Mouse (Mus musculus) limb, embryonic 13.5 days (tissue): ENCODE results near the gene Igsf23. TPM values are rescaled to one million over a fixed set of nuclear protein-coding genes. Genes with fewer than 3 reads are reported as not detected.

Source experiments
- ATAC-seq: fragments of 200-750 bp; cut with Nextera tagmentation; 2 replicates; pipeline ENCODE4 v1.8.0; 2017; ENCODE audit warnings: low read depth, moderate number of reproducible peaks, moderate TSS enrichment; ENCODE audit not compliant: low FRiP score
- H3K27ac ChIP-seq: fragments of 300-500 bp; sonication (generic); 2 replicates; pipeline ENCODE4 v1.5.1; 2015; ENCODE audit warnings: inconsistent platforms, mild to moderate bottlenecking, moderate library complexity
- H3K27me3 ChIP-seq: fragments of 300-500 bp; sonication (generic); 2 replicates; pipeline ENCODE4 v1.6.1; 2015; ENCODE audit warnings: mild to moderate bottlenecking, inconsistent platforms
- H3K36me3 ChIP-seq: fragments of 300-500 bp; sonication (generic); 2 replicates; pipeline ENCODE4 v1.6.1; 2015; ENCODE audit warnings: inconsistent platforms, mild to moderate bottlenecking, moderate library complexity
- H3K4me1 ChIP-seq: fragments of 300-500 bp; sonication (generic); 2 replicates; pipeline ENCODE4 v1.6.1; 2015; ENCODE audit warnings: inconsistent platforms
- H3K4me2 ChIP-seq: fragments of 300-500 bp; sonication (generic); replicated peaks from 2 replicates; pipeline ENCODE4 v1.6.1; 2015; ENCODE audit warnings: inconsistent platforms, mild to moderate bottlenecking, moderate library complexity
- H3K4me3 ChIP-seq: fragments of 300-500 bp; sonication (generic); 2 replicates; pipeline ENCODE4 v1.5.1; 2015; ENCODE audit warnings: moderate library complexity, mild to moderate bottlenecking, inconsistent platforms
- H3K9ac ChIP-seq: fragments of 300-500 bp; sonication (generic); 2 replicates; pipeline ENCODE4 v1.6.1; 2015; ENCODE audit warnings: mild to moderate bottlenecking, inconsistent platforms
- H3K9me3 ChIP-seq: fragments of 300-500 bp; sonication (generic); 2 replicates; pipeline ENCODE4 v1.6.1; 2016; ENCODE audit warnings: inconsistent platforms
- WGBS: fragments of 180-500 bp; shearing (Covaris S2); methylation state at CpG from one replicate; pipeline ENCODE4 v1.1.7; 2015; 5-methylcytosine and 5-hydroxymethylcytosine counted together
- polyA plus RNA-seq: library from polyadenylated mRNA; unstranded; fragments of >200 nt; fragmentation: Nextera tagmentation; extraction: Ambion mirVana; gene quantifications from 2 replicates; pipeline ENCODE4 v1.2.1, GENCODE M21; 2015

Gene Igsf23
- polyA plus RNA-seq, 1 experiment from 2014 or later, result 0.08 TPM

DNA sequence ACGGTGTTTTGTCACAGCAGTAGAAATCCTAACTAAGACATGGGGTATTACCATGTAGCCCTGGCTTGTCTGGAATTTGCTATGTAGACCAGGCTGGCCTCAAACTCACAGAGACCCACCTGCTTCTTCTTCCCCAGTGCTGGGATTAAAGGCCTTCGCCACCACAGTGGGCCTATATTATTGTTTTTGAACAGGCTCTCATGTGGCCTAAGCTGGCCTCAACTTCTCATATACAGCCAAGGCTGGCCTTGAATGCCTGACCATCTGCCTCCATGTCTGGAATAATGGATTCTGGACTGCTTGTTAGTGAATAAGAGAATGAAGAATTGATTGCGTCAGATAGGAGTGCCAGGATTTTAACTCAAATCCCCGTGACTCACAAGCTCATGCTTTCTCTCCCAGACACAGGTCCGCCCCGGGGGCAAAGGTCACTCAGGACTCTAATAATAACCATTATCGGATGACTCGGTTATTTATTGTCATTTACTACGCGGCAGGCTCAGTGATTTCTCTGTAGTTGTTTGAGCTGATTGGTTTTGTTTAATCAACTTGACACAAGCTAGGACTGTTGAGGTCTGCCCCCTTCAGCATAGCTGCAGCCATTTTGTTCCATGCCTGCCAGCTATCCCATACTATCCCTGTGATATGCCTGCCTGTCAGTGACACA lies 1.9 kb upstream of the Igsf23 start:
- Histone ChIP-seq H3K9ac (no peak overlapping the region), H3K27me3 (no peaks in the 10 kb centered on the region), H3K4me1 (no peaks in the 10 kb centered on the region), H3K36me3 (no peaks in the 10 kb centered on the region), H3K9me3 (no peaks in the 10 kb centered on the region), H3K4me2 (no peak overlapping the region), H3K27ac (no peak overlapping the region), H3K4me3 (no peak overlapping the region)
- ATAC-seq, result no peak
- 70% methylated on average over 10 of the region's 10 CpGs for WGBS

DNA sequence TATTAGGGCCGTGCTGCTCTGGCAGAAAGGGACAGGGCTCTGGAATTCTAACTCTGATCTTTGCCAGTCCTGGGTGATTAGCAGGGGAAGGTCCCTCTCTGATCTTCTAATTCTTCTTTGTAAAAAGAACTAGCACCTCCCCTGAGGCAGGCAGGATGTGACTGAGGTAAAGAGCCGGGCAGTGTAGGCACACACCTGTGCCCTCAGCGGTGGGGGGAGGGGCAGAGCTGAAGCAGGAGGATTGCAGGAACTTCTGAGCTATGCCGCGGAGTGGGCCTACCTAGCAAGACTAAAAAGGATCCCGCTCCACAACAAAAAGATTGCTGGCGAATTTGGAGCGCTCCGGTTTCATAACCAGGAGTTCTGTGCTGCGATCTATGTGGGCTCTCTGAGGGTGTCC lies 560 bp downstream of the Igsf23 start:
- H3K4me3 ChIP-seq, result no peak overlapping the region
- no peak for ATAC-seq
- no peak overlapping the region for H3K4me2 ChIP-seq
- 53% methylated on average over 10 of the region's 10 CpGs for WGBS
- H3K27ac ChIP-seq, result no peak overlapping the region
- H3K36me3 ChIP-seq, result no peaks in the 10 kb centered on the region
- no peaks in the 10 kb centered on the region for H3K27me3 ChIP-seq
- no peak overlapping the region for H3K9ac ChIP-seq
- H3K9me3 ChIP-seq, result no peaks in the 10 kb centered on the region
- no peaks in the 10 kb centered on the region for H3K4me1 ChIP-seq

DNA sequence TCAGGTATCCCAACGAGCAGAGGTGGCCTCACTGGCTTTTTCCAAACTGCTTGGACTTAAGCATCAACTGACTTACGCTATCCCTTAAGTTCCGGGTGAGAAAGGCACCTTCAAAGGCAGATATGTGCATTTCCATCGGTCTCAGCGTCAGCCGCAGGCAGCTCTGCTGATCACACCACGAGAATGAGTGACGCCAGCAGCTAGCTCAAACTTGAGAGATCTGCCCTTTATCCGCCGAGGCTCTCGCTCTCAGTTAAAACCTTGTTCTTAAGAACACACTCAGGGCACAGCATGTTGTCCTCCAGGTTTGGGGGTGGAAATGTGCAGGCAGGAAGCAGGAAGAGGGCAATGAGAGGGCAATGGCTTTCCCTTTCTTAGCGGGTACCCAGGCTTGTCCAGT lies 1.6 kb downstream of the Igsf23 start:
- H3K9ac ChIP-seq, result no peak overlapping the region
- ATAC-seq, result no peak
- no peaks in the 10 kb centered on the region for H3K27me3 ChIP-seq
- WGBS, result 74% methylated on average over 12 of the region's 12 CpGs
- H3K4me3 ChIP-seq, result no peak overlapping the region
- H3K4me2 ChIP-seq, result no peak overlapping the region
- no peak overlapping the region for H3K27ac ChIP-seq
- H3K36me3 ChIP-seq, result no peaks in the 10 kb centered on the region
- no peaks in the 10 kb centered on the region; the same call in 1 of the 2 replicates for H3K9me3 ChIP-seq
- H3K4me1 ChIP-seq, result no peaks in the 10 kb centered on the region

DNA sequence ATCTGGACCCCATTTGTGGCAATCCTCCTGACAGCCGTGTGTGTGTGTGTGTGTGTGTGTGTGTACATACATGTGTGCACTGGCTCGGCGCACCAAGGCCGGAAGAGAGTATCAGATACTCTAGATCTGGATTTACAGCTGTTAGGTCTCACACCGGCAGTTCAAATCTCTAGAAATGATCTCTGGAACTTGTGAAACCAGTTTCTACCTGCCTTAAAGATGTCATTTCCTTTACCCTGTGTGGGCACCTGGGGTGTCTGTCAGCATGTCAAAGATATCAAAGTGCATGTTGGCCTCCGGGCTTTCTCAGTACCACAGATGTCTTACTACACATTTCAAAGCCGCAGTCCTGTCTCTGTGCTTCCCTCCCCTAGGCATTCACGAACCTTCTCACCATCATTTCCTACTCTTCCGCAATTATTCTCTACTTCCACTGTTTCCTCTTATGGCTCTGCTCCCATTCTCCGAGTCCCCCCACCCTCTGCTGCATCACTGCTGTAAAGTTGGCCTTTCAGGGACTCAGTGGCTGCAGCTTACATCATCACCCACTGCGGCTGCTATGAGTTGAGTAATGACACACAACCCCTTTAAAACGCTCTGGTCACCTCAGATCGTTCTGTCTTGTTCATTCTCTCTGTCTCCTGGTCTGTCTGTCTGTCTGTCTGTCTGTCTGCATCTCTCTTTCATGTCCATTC lies 4.6 kb downstream of the Igsf23 start:
- H3K4me2 ChIP-seq, result no peak overlapping the region
- no peak for ATAC-seq
- H3K9me3 ChIP-seq, result no peaks in the 10 kb centered on the region; the same call in 1 of the 2 replicates
- H3K4me3 ChIP-seq, result no peak overlapping the region
- H3K4me1 ChIP-seq, result no peaks in the 10 kb centered on the region
- WGBS, result 77% methylated on average over 13 of the region's 13 CpGs
- H3K9ac ChIP-seq, result no peak overlapping the region
- no peaks in the 10 kb centered on the region for H3K36me3 ChIP-seq
- no peaks in the 10 kb centered on the region for H3K27me3 ChIP-seq
- no peak overlapping the region for H3K27ac ChIP-seq

DNA sequence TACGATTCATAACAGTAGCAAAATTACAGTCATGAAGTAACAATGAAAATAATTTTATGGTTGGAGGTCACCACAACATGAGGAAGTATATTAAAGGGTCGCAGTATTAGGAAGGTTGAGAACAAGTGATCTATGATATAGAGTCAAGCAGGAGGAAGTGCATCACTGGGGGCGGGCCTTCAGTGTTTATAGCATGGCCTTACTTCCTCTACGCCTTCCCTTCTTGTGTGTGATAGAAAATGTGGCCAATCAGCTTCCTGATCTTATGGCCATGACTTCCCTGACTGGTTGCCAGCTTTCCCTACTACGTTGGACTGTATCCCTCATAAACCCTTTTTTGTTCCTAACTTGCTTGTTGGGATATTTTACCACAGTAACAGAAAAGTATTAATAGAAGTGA lies 5.4 kb downstream of the Igsf23 start:
- Histone ChIP-seq H3K27me3 (no peaks in the 10 kb centered on the region), H3K36me3 (no peaks in the 10 kb centered on the region), H3K9me3 (no peaks in the 10 kb centered on the region; the same call in 1 of the 2 replicates), H3K9ac (no peak overlapping the region), H3K4me2 (no peak overlapping the region), H3K4me3 (no peak overlapping the region), H3K4me1 (no peaks in the 10 kb centered on the region), H3K27ac (no peak overlapping the region)
- ATAC-seq, result no peak
- WGBS, result 88% methylated on average over 5 of the region's 5 CpGs

DNA sequence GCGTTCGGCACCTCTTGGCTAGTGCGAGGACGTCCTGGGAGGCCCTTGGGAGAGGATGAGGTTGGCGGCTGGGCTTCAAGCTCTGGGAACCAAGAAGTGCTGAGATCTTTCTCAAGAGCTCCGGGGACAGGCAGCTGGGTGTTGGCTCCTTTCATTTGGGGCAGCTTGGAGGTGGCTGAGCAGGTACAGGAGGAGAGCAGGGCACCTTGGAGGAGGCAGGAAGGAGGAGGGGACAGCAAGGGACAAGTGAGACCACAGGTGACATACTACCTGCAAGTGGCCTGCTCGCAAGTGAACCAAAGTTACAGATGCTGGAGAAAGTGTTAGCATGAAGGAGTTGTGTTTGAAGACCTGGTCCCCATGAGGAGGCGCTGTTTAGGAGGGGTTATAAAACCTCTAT lies 5.8 kb downstream of the Igsf23 start:
- Histone ChIP-seq H3K4me1 (0 out of 2 replicates have a peak, but pooled peaks cover 2% of the 10 kb centered on the region), H3K4me3 (no peak overlapping the region), H3K4me2 (no peak overlapping the region), H3K36me3 (no peaks in the 10 kb centered on the region), H3K27me3 (no peaks in the 10 kb centered on the region), H3K9ac (no peak overlapping the region), H3K9me3 (no peaks in the 10 kb centered on the region; the same call in 1 of the 2 replicates), H3K27ac (no peak overlapping the region)
- no peak for ATAC-seq
- WGBS, result 88% methylated on average over 8 of the region's 8 CpGs

DNA sequence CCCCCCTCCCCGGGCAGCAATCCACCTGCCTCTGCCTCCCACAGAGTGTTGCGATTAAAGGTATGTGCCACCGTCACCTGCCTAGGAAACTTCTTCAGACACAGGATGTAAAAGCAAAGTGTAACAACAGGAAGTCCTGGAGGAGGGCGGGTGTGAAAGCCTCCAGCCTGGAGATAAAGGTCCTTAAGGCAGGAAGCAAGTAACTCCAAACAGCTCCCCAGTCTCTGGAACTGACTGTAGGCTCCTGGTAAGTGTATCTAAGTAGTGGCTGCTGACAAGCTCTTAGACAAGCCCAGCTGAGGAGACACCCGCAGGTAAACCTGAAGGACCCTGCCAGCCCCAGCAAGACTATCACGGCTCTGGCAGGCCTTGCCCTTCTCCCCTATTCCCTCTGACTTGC lies 10.3 kb downstream of the Igsf23 start:
- no peaks in the 10 kb centered on the region; the same call in 1 of the 2 replicates for H3K9me3 ChIP-seq
- no peak overlapping the region for H3K4me3 ChIP-seq
- 0 out of 2 replicates have a peak, but pooled peaks cover 2% of the 10 kb centered on the region for H3K4me1 ChIP-seq
- no peak overlapping the region for H3K9ac ChIP-seq
- no peak overlapping the region for H3K27ac ChIP-seq
- no peaks in the 10 kb centered on the region for H3K27me3 ChIP-seq
- no peak overlapping the region for H3K4me2 ChIP-seq
- no peaks in the 10 kb centered on the region for H3K36me3 ChIP-seq
- 19% methylated on average over 4 of the region's 6 CpGs for WGBS
- no peak for ATAC-seq

DNA sequence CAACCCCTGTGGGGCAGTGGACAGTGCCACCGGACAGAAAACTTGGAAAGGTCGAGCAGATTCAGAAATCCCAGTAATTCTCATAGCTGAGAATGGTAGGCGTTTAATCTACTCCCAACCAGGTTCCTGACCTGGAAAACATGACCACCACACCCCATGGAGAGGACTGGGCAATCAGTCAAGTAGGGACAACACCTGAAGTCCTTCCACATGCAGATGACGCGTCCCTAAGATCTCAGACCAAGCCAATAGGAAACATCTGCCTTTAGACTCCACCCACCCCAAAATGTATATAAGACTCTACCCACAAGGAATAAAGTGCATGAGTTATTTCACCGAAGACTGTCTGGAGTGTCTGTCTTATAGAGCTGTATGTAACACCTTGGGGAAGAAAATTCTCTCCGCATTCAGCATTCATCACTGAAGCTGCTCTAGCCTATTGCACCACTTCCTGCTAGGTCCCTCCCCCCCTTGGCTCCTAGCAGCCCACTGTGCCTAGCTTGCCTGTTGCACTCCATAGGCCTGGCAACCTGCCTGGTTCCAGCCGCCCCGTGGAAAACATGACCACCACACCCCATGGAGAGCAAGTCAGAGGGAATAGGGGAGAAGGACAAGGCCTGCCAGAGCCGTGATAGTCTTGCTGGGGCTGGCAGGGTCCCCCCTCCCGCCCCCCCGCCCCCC lies 10.9 kb downstream of the Igsf23 start:
- H3K9me3 ChIP-seq, result no peaks in the 10 kb centered on the region; the same call in 1 of the 2 replicates
- ATAC-seq, result peak; percentile 76
- 0 out of 2 replicates have a peak, but pooled peaks cover 2% of the 10 kb centered on the region for H3K4me1 ChIP-seq
- WGBS, result 53% methylated on average over 10 of the region's 12 CpGs
- no peak overlapping the region for H3K4me3 ChIP-seq
- H3K27ac ChIP-seq, result no peak overlapping the region
- H3K9ac ChIP-seq, result no peak overlapping the region
- H3K27me3 ChIP-seq, result no peaks in the 10 kb centered on the region
- H3K4me2 ChIP-seq, result no peak overlapping the region
- H3K36me3 ChIP-seq, result no peaks in the 10 kb centered on the region

DNA sequence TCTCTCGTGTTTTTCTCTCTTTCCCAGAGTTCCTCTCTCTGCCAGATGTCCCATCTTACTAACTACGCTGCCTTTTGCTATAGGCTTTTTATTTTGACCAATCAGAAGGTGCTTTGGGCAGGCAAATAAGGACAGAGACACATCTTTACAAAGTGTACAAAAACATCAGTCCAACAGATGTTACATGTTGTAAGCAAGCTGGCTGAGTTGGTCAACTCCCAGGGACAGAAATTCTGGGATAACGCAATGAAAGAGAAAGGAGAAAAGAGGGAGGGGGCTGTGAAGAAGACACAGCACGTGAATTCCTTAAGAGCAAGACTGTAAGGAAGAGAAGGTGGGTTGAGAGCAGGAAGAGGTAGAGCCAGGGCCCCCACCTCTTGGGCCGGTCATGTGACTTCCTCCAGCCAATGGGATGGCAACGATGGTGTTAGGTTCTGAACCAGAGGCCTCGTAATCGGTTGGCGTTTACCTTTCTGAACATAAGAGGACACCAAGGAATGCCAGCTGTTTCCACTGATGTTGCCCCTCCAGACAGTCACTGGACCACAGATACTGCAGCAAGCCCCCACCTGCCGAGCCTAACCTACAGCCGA lies 13.2 kb downstream of the Igsf23 start:
- Histone ChIP-seq H3K4me2 (no peak overlapping the region), H3K27me3 (peaks cover 3% of the 10 kb centered on the region), H3K4me1 (peaks cover 11% of the 10 kb centered on the region; the same call in 1 of the 2 replicates), H3K4me3 (no peak overlapping the region), H3K9me3 (no peaks in the 10 kb centered on the region), H3K27ac (no peak overlapping the region), H3K9ac (no peak overlapping the region), H3K36me3 (no peaks in the 10 kb centered on the region)
- WGBS, result 78% methylated on average over 11 of the region's 11 CpGs
- no peak for ATAC-seq

DNA sequence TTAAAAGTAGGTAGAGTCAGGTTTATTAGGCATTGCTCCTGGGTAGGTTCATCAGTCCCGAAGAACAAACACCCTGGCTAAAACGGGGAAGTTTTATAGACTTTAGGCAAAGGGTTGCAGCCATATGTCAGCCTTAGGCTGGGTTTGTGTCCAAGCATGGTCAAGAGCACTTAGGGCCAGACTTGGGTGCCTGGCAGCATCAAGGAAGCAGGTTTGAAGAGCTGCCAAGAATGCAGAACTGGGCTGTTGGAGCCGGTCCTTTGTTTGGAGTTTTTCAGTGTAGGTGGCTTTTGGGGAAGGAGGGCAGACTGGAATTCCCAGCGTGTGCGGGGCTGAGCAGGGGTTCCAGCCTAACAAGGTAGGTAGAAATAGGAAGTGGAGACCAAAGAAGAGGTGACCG lies 14.6 kb downstream of the Igsf23 start:
- Histone ChIP-seq H3K4me2 (no peak overlapping the region), H3K4me3 (no peak overlapping the region), H3K27ac (no peak overlapping the region), H3K27me3 (peaks cover 13% of the 10 kb centered on the region), H3K36me3 (no peaks in the 10 kb centered on the region), H3K4me1 (peaks cover 11% of the 10 kb centered on the region; the same call in 1 of the 2 replicates), H3K9ac (no peak overlapping the region), H3K9me3 (no peaks in the 10 kb centered on the region)
- WGBS, result 69% methylated on average over 6 of the region's 6 CpGs
- no peak for ATAC-seq

DNA sequence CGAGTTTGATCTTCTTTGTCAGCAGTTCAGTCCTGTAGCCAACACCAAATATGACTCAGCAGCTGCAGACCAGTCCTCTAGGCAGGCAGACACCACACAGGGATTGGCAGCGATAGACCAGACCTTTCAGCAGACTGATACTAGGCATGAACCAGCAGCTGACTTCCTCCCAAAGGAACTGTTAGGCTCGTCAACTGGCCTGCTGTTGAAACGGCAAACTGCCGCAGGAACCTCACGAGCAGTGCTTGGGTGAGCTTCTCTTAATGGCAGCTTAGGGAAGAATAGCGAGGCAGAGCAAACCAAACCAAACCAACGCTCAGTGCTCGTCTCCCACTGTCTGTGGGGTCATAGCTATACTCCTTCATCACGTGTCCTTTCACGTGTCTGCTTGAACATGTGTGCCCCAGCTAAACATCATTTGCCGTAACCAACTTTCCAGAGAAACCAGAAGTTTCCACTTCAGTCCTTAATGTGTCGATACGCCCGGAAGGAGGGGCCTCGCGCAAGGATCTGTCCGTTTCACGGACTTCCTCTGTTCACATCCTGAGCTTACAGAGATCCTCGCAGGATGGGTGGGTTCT lies 15.3 kb downstream of the Igsf23 start:
- Histone ChIP-seq H3K27me3 (peaks cover 13% of the 10 kb centered on the region), H3K4me1 (peaks cover 11% of the 10 kb centered on the region; the same call in 1 of the 2 replicates), H3K27ac (no peak overlapping the region), H3K4me2 (no peak overlapping the region), H3K36me3 (no peaks in the 10 kb centered on the region), H3K4me3 (no peak overlapping the region), H3K9ac (no peak overlapping the region), H3K9me3 (no peaks in the 10 kb centered on the region)
- 68% methylated on average over 20 of the region's 20 CpGs for WGBS
- ATAC-seq, result no peak
